Mouse (Mus musculus) testis, adult 2 months (tissue): ENCODE results near the gene Pycr1.

ENCODE experiments used
- CTCF ChIP-seq: fragments of 200-500 bp; IDR thresholded peaks from 2 replicates; pipeline ENCODE4 v1.5.1; 2012; ENCODE audit warnings: low read depth, mild to moderate bottlenecking, inconsistent platforms, low read length, moderate library complexity; ENCODE audit not compliant: control insufficient read depth, insufficient read depth, insufficient replicate concordance
- POLR2A ChIP-seq: fragments of 200-500 bp; IDR thresholded peaks from 2 replicates; pipeline ENCODE4 v1.6.1; 2012; ENCODE audit warnings: low read depth, mild to moderate bottlenecking, inconsistent platforms, low read length, moderate library complexity; ENCODE audit not compliant: control insufficient read depth

GRCm38 (mm10) chr11:120616617-120617294, 26.8 kb downstream of the Pycr1 start:
- no peak for TF ChIP-seq CTCF
- TF ChIP-seq POLR2A: no peak
